Mouse (Mus musculus): Measurements from ENCODE around the gene Gm20696.

- no peak for TF ChIP-seq POLR2A (IDR thresholded peaks at IDR 0.05; ENCODE audit: low read depth, low read length)
- no peak for TF ChIP-seq CTCF (IDR thresholded peaks at IDR 0.05; ENCODE audit: extremely low read depth, insufficient read depth, insufficient read length, insufficient replicate concordance)
Measured at GRCm38 (mm10) chr6:99715191-99715590, 48.6 kb upstream of the Gm20696 start.
